Mouse (Mus musculus) cerebellum, postnatal 10 days (tissue): Measurements from ENCODE around the gene Gm26897.

Experiments
- DNase-seq, 2 experiments: peaks; one replicate each; pipeline ENCODE4 v3.0.0; 2021; ENCODE audit warnings: mixed read lengths in 2 of 2

Gene Gm26897

DNA sequence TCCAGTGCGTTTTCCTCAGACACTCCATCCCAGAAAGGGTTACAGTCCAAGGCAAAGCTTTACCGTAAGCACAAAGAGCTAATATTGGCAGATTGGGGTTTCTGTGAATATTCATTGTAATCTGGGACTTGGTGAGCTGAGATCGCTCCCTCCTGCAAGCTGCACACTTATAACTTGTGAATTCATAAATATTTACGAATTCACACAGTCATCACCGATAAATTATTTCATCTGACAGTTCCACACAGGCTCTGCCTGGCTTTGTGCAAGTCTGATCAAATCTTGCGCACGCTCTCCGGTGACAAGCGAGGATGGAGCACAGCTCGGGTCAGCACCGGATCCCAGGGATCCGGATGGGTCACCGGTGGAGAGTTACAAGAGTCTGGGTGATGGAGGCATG is 16.4 kb downstream of the Gm26897 start:
- no peak for DNase-seq

DNA sequence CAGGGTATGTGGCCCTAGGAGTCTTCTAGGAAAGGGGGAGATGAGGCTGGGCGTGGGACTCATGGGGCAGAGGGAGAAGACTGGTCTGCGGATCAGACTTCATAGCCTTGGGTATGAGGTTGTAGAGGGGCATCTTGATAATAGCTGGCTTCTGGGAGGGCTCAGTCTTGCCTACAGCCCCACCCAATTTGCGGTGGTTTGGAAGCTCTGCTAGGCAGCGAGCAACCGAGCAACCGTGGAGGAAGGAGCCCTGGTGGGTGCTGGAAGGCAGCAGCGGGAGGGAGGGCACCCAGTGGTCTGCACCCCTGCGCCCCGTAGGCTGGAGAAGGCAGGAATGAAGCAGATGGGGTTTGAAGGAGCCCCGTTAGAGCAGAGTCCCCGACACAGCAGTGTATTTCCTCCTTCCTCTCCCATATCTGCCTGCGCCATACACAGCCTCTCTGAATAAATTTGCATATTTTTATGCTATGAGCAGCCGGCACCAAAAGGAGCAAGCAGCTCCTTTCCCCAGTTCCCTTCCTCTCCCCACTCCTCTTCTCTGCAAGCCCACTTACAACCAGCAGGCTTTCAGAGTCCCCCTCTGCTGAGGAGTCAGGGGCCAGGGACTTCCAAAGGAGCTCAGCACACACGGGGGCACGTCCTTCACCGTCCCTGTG is 20.9 kb downstream of the Gm26897 start:
- no peak for DNase-seq

DNA sequence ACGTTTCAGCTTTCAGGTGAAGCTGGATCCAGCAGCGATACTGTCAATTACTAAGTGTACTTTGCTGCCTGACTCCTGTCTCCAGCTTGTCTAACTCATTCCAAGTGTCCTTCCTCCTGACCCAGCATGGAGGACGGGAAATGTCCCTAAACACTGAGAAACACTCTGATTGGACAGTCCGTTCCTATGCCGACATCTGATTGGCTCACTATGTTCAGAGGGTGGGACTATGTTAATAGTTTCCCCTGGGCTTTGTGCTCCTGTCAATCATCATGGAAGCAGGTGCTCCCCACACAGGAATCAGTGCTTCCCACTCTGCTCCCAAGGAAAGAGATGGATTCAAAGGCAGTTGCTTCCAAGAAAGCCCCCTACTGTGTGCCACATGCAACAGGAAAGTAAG is 21.6 kb downstream of the Gm26897 start:
- no peak for DNase-seq

DNA sequence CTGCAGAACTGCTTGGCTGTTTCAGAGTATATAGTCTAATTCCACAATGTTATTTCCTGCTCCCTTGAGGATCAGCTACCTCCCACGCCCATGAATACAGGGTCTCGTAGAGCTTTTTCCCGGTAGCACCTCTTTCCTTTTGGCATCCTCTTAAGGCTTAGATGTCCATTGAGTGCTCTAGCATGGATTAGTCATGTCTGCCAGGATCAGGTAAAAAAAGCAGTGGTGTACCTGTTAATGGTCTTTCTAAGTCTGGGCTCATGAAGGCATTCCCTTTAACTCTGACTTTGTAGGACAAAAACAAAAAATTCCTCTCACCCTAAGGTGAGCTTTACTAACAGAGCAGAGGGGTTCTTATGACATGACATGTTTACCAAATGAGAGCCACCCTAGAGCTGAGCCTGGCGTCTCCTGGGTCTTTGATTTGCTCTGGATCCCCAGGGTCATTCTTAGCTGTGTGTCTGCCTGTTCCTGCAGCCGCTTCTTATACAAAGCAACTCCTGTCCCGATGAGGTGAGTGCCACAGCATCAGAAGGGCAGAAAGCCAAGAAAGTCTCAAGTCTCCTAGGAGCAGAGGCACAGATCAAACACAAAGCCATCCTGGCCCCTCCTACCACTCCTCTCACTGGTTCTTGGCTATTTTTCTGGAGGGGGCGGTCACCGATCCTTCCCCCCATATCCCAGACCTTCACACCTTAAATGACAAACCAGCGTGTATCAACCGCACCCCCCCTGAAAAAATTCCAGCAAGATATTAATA is 27.2 kb downstream of the Gm26897 start:
- peak; percentile 25 to 40 for DNase-seq

DNA sequence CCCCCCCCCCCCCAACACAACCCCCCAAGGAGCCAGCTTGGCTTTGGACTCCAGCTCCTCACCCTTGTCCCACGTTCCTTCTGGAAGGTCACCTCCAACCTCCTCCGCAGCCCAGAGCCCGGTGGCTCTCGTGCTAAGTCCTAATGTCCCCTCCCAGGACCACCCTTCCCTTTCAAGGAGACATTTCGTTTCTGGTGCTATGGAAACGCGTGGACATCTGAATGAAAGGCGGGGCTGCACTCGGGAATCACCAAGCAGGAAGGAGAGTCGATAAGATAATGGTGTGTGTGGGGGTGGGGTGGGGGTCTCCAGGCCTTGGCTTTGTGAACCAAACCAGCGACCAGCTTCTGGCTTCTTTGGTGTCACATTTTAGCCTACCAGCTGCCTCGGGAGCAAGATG is 27.9 kb downstream of the Gm26897 start:
- peak in 1 of 2 experiments; percentile 25 for DNase-seq

DNA sequence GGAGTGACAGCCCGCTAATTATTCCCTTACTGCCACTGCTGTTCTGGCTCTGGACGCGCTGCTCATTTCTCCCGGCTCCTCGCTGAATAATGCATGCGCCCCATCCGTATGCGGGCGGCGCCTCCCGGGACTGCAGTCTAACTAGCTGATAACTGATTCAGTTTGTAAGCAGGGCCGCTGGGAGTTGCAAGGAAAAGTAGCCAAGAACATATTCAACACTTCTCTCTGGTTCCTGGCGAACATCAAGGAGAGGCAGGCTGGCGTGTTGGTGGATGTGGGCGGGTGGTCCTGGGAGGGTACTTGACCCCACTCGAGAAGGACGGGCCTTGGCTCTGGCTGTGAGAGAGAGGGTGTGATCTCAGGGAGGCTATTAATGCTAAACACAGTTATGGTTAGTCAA is 28.4 kb downstream of the Gm26897 start:
- DNase-seq, result peak; percentile 51 to 59

DNA sequence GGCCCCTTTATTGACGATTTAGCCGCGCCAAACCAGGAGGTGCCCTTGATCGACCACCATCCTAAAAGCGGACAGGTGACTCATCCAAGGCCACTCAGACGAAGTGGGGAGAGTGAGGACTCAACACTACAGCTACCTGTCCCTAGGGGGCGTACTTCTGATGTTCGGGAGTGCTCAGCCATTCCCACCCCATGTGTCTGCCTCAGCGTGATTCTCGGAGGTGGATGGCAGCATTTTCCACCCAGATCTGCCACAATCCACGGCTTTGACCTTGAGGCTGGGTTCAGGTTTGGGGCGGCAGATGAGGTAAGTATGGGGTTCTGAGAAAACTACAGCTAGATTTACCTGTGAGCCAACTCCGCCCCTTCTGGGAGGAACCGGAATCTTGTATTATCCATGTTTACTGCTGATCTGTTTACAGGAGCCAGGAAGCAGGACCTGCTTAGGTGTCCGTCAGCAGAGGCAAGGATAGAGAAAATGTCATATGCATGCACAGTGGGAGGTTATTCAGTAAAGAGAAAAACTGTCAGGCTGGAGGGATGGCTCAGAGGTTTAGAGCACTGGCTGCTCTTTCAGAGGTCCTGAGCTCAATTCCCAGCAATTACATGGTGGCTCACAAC is 32.1 kb downstream of the Gm26897 start:
- DNase-seq, result no peak

DNA sequence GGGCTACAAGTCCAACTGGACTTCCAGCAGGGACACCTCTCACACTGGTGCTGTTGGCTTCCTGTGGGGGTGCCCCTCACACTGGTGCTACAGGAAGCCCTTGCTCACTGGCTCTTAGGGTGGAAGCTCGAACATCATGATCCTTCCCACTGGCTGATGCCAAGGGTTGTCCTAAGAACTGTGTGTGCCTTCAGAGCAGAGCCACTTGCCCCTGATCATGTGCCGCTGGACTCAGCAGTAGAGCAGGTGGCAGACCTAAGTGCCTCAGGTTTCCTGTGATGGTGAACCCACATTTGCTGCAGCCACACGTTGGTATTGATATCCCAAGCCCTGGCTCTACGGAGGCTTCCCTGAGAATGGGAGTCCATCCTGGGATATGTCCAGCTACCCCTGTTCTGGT is 33.0 kb downstream of the Gm26897 start:
- DNase-seq, result no peak

DNA sequence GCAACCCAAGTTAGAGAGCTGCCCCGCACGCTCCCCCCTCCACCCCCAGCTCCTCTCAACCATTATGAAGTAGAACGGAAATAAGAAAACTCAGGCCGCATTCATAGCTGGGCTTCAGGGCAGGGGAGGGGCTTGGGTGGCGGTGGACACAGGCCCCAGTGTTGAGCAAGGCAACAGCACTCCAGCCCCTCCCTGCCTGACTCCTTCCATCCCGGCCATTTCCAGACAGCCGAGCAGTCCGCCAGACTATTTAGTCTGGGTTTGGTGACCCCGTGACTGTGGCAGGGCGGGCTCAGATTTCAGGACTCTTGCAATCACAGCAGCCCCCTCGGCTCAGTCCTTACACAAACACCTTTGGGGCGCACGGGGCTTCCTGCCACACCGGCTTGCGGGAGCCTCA is 36.5 kb downstream of the Gm26897 start:
- DNase-seq, result peak; percentile 17 to 26

DNA sequence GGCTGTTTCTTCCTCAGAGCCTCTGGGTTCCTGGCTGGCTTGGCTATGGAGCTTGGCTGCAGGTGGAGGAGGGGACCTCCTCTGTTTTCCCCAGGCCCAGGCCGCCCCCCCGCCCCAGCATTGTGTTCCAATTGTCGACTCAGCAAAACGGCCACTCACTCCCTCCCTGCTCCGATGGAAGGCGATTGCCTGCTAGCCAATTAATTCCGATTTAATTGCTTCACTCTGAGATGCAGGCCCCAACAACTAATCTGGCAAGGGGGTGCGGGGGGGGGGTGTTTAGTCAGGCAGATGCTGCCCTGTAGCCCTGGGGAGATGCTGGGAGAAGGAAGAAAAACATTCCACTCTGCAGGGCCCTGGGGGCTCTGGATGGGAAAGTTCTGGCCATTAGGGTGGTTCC is 38.4 kb downstream of the Gm26897 start:
- DNase-seq, result no peak

DNA sequence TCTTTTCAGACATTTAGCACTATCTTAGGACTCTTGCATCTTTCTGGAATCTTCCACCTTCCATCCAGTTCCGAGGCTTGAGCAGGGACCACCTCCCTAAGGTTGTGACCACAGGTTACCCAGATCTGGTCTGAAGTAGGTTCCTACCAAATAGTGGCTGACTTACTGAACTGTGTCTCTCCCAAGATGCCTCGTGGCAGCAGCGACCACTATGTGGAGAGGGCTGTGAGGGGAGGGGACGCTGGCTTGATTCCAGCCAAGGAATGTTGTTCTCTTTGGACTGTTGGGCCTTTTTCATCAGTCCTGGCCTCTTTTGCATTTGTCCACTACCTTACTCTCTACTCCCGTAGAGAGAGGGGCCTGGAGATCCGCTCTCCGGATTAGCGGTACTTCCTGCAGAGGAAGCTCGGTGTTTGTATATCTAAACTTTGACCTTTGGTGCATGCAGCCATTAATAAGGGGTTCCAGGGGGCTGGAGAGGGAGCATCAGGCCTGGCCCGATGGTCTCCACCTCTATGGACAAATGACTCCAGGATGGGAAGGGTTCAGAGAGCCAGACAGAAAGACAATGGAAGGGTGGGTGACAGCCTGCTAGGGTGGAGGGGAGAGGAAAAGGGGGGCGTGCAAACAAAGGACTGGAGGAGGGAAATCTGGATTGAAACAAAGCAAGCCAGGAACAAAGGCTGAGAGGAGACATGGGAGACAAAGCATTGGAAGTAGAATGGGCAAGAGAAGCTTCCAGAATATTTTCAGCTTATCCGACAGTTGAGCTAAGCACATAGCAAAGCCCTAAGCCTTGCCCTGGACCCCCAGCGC is 39.1 kb downstream of the Gm26897 start:
- DNase-seq, result no peak

DNA sequence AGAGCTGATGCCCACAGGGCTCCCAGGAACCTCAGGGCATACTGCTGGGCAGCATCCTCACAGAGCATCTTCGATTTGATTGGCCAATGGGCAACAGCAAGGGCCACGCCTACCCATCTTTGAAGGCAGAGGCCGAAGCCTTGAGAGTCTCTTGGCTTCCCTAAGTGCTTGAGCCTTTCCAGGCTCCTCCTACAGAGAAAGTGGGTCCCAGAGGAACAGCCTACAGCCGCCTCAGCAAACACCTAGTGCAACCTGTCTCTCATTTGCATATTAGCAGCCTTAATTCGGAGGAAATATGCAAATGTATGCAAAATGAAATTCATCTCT is 39.6 kb downstream of the Gm26897 start:
- DNase-seq, result no peak

DNA sequence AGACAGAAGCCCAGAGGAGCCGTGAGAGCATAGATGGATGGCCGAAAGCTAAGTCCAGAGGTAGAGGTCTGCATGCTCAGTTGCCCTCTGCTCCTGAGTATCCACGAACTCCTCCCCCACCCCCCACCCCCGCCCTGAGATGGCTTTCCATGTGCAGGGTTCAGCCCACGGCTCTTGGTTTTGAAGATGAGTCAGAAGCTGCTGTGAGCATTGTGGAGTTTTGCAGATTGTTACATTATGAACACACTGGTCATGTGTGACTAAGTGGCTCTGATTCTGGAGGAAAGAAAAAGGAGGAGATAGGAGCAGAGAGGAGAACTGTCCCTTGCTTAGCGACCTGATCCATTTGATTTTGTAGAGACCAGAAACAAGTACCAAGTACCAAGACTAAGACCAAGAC is 42.5 kb downstream of the Gm26897 start:
- no peak for DNase-seq

DNA sequence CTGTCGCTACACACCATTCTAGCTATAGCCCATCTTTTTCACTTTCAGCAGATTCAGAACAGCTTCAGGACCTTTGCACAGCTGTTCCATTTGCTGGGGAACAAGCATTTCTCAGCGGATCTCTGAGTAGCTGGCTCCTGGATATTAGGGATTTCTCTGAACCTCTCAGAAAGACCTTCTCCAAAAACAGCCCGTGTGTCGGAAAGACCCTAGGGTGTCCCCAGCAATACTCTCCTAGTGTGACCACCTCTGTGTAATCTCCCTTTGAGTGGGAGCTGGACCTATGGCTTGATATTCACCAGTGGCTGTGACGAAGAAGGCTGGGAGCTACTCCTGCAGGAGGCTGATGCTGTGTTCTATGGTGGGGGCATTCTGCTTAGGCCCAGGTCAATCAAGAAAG is 44.4 kb downstream of the Gm26897 start:
- DNase-seq, result no peak

DNA sequence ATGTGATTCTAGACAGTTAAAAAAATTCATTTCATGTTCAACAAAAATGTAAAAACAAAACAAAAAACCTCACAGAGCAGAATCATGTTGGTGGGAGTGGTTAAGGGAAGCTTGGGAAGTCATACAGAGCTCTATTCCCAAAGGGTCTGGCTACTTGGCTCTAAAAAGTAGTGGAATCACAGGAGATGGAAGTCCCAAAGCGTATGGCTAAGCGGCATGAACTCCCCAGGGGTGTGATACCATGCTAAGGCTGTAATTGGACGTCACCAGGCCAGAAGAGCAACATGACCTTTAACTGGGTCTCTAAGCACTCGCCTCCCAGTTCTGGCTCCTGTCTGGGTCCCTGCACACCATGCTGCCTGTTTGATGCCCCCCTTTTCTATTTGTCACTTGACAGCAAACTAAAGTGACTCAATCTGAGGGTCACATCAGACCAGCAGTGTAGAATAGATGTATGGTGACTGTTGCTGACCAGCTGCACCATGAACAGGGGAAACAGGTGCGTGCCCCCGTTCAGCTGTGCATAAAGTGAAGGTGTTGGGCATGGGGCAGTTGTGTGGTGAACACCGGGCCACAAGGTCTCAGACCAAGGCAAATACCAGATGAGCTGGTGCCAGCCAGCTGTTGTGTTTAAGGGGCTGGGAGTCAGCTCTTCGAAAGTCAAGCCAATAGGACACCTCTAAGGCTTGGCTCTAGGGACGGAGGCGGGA is 46.2 kb downstream of the Gm26897 start:
- DNase-seq, result no peak
